Mouse (Mus musculus): ENCODE results near the gene Tmigd3. TPM values are rescaled to one million over a fixed set of nuclear protein-coding genes. Genes with fewer than 3 reads are reported as not detected.
A peak's percentile ranks its signal among the peaks of the same experiment; 100 is the strongest.

The Tmigd3 gene
- total RNA-seq, 4 experiments from 2014 or later = 0.27 to 0.62 (median 0.41) TPM; not detected in 1

DNA sequence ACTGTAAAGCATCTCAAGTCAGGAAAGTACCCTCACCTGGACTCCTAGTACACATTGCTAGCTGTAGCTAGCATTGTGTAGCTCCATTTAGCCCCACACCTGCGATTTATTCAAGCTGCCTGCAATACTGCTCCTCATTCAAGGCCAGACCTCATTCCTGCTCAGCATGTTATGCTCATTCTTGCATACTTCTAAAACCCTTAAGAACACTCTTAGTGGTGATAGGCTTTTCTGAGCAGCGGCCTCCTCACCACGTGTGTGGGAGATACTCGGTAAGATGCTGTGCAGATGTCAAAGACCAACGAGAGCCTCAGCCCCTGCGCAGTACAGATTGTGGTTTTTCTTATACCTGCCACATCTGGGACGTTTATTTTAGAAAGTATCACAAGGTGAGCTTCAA, 59.1 kb downstream of the Tmigd3 start:
- no peak for DNase-seq (ENCODE audit: low spot score)

DNA sequence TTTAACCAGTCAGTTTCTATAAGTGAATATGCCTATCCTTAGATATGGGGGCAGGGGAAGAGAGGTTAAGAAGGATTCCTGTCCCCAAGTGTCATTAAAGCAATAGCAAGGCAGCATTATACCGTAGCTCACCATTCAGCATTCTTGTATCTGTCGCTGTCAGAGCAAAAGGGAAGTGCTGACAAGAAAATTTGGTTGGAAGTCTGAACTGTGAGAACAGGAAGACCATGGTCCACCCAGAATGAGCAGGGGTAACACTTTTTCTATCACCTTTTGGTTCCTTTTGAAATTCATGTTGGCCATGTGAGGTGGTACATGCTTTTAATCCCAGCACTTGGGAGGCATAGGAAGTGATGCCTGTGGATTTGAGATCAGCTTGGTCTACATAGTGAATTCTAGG, 60.4 kb downstream of the Tmigd3 start:
- no peak for DNase-seq (ENCODE audit: low spot score)

DNA sequence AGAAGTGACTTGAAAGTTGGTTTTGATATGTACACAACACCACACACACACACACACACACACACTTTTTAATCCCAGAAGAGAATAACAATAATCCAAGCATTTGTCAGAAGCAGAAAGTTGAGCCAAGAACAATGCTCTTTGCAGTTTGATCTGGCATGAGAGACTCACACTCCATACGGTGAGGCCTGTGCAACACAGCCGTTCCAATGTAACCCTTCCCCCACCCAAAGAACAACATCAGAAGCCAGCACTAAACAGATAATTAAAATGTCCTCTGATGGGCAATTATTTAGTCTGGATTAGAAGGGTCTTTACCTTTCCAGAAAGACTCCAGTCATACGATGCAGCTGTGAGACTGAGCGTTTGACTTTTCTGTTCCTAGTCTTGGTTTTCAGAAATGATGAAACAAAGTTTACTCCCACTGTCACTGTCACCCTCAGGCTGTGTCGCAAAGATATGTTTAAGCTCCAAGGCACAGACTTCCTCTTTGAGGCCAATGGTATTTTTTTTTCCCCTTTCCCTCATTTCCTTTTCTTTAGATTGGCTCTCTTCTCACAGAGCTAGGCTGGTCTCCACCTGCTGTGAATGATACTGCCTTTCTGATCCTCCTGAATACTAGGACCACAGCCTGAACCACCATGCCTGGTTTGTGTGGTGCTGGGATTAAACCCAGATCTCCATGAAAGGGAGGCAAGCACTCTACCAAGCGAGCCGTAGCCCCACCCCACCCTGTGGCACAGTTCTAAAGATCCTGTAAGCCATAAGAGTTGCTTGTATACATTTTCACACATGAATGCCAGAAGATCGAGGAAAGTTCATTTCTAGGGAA, 61.8 kb downstream of the Tmigd3 start, which contains the start of gene I830077J02Rik:
Gene I830077J02Rik (minus strand): TSS at position 425 of the 832 bp plus-strand sequence.
- DNase-seq (ENCODE audit: low spot score) = no peak

DNA sequence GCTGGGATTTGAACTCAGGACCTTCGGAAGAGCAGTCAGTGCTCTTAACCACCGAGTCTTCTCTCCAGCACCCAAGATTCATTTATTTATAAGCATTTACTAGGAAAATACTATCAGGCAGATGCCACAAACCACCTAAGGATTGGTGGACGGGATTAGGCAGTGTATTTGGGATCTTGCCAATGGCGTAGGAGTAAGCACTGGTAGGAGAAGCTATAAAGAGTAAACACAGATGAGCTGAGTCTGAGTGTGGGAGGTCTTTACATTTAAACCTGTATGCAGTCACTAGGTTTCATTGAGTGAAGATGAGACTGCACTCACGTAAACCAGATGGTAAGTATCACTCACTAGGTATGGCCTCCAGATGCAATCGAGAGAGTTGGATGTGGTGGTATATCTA, 63.2 kb downstream of the Tmigd3 start:
- no peak for DNase-seq (ENCODE audit: low spot score)

DNA sequence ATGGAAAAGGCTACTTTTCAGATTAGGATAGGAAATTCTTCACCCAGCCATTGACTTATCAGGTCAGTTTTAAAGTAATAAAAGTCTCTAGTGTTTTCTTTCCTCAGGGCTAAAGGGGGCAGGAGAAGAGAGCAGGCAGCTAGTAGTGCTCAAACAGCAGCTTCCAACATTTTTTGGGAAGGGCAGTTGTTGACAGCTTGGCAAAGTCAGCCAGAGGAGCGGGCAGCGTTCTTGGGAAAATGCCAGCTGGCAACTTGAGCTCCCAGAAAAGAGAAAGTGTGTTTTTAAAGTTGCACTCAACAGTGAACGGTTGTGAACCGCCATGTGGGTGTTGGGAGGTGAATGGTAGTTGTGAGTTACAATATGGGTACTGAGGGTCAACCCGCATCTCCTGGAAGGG, 64.3 kb downstream of the Tmigd3 start:
- DNase-seq (ENCODE audit: low spot score) = peak; percentile 58

DNA sequence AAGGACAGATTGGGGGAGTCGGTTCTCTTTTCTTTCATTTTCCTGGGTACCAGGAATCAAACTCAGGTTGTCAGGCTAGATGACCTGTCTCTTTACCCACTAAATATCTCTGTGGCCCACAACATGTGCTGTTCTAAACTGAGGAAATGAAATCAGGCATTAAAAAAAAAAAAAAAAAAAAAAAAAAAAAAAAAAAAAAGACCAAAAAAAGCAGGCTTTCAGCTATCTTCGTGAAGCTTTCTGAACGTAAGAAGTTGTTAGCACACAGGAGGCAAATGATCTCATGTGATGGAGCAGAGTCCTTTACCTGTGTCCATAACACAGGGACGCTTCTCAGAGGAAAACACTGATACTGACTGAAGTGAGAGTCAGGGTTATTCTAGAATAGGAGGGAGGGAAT, 65.4 kb downstream of the Tmigd3 start:
- no peak for DNase-seq (ENCODE audit: low spot score)

DNA sequence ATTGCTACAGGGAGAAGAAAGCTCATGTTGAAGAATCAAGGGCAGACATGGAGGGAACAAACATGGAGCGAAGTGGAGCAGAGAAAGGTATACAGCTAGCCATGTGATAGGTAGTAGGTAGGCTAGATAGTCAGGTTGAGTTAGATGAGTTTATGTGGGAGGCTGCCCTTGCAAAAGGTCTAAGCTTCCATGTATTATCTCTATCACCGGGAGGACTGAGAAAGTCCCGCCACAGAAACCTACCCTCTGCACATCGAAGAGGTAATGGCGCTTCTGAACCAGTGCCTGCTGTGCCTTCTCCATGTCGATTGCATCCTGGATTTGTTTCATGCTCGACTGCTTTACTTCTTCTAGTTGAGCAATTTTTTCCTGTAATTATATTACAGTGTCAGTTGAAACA, 80.6 kb downstream of the Tmigd3 start:
- DNase-seq (ENCODE audit: low spot score) = no peak

DNA sequence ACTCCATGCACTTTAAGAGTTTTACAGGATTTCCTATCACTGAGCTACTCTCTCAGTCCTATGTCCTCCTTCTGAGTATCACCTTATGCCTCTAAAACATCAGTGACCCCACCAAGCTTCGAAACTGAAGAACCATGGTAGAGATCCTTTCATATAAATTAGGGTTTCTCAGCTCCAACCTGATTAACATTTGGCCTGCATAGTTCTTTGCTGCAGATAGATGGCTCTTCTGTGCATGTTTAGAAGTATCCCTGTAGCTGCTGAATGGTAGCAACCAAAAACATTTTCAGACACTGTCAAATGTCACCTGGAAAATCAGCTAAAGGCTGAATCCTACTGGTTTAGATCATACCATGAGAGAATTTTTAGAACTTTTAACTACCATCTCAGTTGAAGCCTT, 86.5 kb downstream of the Tmigd3 start:
- no peak for DNase-seq (ENCODE audit: low spot score)

DNA sequence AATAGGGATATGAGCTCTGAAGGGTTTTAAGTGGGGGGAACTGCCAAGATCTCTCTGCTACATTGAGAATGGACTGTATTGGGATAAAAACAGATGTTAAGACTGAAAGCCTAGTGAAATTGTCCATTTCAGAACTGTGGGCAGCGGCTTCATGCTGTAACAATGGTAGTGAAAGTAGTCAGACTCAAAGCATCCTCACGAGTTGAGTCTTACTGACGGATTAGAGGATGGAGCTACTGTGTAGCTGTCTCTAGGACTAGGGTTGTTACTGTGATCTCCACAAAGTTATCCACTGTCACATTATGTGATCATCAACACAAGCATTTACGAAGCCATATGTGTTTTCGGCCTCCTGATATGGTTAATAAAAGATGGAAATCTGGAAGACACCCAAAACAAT, 87.5 kb downstream of the Tmigd3 start:
- DNase-seq (ENCODE audit: low spot score) = no peak

DNA sequence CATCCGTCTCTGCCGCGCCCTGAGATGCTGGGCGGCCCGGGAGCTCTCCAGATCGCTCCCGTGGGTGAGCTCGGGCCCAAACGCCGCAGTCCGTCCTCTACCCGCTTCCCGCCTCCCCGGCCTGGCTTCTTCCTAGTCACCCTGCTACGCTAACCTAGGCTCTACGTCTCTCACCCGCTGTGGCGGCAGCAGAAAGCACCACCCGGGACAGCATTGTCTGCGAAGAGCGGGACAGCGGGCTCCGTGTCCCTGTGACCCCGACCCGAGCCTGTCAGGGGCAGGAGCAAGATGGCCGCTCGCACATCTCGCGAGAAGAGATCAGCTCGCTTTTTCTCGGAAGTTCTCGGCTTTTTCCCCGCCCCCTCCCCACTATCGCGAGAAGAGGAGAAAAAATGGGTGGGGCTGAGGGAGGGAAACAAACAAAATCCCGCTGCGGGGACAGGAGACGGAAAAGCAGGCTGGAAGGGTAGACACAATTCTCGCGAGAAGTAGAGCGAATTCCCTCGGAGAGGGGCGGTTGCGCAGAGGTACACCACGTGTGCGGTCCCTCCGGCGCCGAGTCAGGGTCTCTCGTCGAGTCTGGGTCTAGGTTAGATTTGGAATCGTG, 88.4 kb downstream of the Tmigd3 start, which contains the start of gene Wdr77:
Gene Wdr77 (plus strand): TSS at position 396 of the 607 bp plus-strand sequence.
- peak; percentile 97 for DNase-seq (ENCODE audit: low spot score)

DNA sequence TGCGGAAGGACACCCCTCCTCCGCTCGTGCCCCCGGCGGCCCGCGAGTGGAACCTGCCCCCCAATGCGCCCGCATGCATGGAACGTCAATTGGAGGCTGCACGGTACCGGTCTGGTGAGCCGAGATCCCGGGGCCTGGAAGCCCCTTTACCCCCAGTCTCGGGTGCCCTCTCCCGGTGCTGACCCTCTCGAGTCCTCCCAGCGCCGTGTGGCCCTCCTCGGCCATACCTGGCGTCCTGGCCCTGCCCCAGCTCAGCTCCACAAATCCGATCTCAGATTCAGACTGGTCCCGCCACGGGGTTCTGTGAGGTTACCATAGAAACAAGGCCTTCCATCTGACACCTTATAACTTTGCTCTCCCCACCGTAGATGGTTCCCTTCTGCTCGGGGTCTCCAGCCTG, 88.9 kb downstream of the Tmigd3 start:
- no peak for DNase-seq (ENCODE audit: low spot score)

DNA sequence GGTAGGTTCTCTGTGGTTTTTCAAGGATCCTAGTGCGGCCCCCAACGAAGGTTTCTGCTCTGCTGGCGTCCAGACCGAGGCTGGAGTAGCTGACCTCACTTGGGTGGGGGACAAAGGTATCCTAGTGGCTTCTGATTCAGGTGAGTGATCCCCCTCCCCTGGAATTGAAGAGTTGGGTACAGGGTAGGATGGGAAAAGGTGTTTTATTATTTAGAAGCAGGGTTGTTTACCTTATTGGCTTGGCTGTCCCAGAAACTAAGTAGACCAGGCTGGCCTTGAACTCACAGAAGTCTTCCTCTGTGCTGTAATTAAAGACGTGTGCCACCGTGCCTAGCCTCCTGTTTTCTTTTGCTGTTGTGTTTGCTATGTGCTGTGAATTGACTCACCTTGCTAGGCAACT, 89.3 kb downstream of the Tmigd3 start, which contains the start of gene Atp5f1:
Gene Atp5f1 (minus strand): TSS at position 101 of the 400 bp plus-strand sequence.
- DNase-seq (ENCODE audit: low spot score) = peak; percentile 4

DNA sequence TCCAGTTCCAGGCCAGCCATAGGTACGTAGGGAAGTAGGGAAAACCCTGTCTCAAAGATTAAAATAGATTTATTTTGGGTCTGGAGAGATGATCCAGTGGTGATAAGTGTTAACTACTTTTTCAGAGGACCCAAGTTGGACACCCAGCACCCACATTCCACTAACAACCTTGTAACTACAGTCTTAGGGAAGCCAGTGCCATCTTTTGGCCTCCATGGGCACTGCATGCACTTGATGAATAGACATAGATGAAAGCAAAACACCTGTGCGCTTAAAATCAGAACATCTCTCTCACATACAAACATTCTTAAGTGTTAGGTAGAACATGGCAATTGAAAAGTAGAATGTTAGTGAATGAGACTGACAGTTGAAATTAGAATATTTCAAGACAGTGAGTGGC, 90.0 kb downstream of the Tmigd3 start:
- no peak for DNase-seq (ENCODE audit: low spot score)

DNA sequence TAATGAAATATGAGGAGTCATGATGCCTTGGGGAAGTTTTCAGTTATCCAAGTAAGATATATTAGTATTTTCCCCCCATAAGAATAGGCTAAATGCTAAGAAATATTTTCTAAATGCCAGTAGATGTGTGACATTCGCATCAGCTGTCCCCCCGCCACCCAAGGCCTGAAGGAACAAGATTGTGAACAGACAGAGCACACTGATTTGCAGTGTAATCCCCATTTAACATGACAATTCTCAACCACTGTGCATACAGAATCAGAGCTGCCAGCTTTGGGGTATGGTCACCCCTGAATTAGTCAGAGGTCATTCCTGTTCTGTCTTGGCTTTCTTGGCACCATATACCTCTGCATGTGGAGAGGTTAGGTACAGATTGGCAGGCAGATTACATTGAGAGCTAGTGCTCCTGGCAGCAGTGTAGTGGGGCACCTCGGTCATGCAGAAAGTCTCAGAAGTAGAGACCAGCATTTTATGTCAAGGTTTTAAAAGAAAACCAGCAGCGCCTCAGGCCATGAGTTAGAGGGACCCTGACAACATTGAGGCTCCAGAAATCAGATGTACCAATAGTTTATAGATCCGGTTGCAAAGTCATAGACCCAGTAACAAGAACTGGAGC, 101.2 kb downstream of the Tmigd3 start:
- DNase-seq (ENCODE audit: low spot score) = no peak

DNA sequence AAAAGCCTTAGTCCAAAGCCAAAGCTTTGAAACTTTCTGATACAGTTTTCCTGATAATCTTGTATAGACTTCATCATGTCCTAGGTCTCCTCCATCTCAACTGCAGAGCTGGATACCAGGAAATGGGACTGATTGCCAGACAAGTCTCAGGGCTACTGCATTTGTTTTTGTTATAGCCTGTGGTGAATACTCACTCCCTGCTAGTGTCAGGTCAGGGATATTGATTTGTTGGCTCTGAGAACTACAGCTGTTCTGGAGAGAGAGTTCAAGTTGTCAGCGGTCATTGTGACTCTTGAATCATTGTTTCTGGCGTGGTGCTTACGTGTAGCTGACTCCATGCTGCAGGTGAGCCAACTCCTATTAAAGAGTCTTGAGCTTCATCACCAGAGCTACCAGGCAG, 102.7 kb downstream of the Tmigd3 start, which contains the start of gene Ovgp1:
Gene Ovgp1 (plus strand): TSS at position 301 of the 400 bp plus-strand sequence.
- no peak for DNase-seq (ENCODE audit: low spot score)

Other genes with a start within 250 kb of the Tmigd3 start
- gene Ddx20, start 183.3 kb upstream of the Tmigd3 start, total RNA-seq (2022) = 10 to 100 TPM in 2 of 4 experiments, 1 to 10 TPM in 2; 9.0 to 11.7 (median 10.7) TPM
- 10 to 100 TPM; 13.8 to 20.0 (median 16.1) TPM for gene Inka2, start 166.3 kb upstream of the Tmigd3 start, total RNA-seq (2022)
- 100 to 1,000 TPM in 2 of 4 experiments, 10 to 100 TPM in 2; 86.5 to 102 (median 97.8) TPM for gene Rap1a, start 69.6 kb upstream of the Tmigd3 start, total RNA-seq (2022)
- under 1 TPM in 3 of 4 experiments, not detected in 1; 0.25 to 0.44 (median 0.32) TPM for gene Adora3, start within 50 bp of the Tmigd3 start, total RNA-seq (2022)
- gene I830077J02Rik, start 61.8 kb downstream of the Tmigd3 start, total RNA-seq (2022) = 1 to 10 TPM in 1 of 4 experiments, under 1 TPM in 3; 0.28 to 1.3 (median 0.42) TPM
- gene Wdr77, start 88.5 kb downstream of the Tmigd3 start, total RNA-seq (2022) = 10 to 100 TPM; 40.6 to 49.7 (median 45.1) TPM
- 1,000 to 10,000 TPM; 1,049 to 1,242 (median 1,155) TPM for gene Atp5f1, start 89.2 kb downstream of the Tmigd3 start, total RNA-seq (2022)
- gene Ovgp1, start 102.8 kb downstream of the Tmigd3 start, total RNA-seq (2022) = under 1 TPM; 0.22 to 0.69 (median 0.53) TPM
- not detected for gene Pifo, start 143.7 kb downstream of the Tmigd3 start, total RNA-seq (2022)
- gene Chil5, start 161.9 kb downstream of the Tmigd3 start, total RNA-seq (2022) = under 1 TPM in 2 of 4 experiments, not detected in 2; 0.29 to 0.38 TPM
- gene Chia1, start 242.3 kb downstream of the Tmigd3 start, total RNA-seq (2022) = not detected